Mouse (Mus musculus) ovary, adult 18-20 months (tissue): ENCODE measurements around the gene Kif18a.

Experiments
- DNase-seq: peaks from one replicate; pipeline ENCODE4 v3.0.0; 2022; ENCODE audit warnings: low spot score, mixed read lengths

Gene Kif18a

GRCm38 (mm10) chr2:109280600-109281340, at the start of gene Kif18a, which contains the start of gene Mettl15:
TSS of gene Kif18a (plus strand) at chr2:109280738.
TSS of gene Mettl15 (minus strand) at chr2:109280748.
- DNase-seq, result peak; percentile 93

- DNase-seq, result no peak
These were observed 46.7 kb upstream of the Kif18a start for GRCm38 (mm10) chr2:109233876-109234275.

- no peak for DNase-seq
These were observed 44.8 kb upstream of the Kif18a start for GRCm38 (mm10) chr2:109235741-109236140.

- no peak for DNase-seq
These were observed 38.6 kb upstream of the Kif18a start for GRCm38 (mm10) chr2:109241947-109242346.

GRCm38 (mm10) chr2:109262779-109263178, 17.8 kb upstream of the Kif18a start:
- no peak for DNase-seq

- no peak for DNase-seq
These were observed 7.4 kb upstream of the Kif18a start for GRCm38 (mm10) chr2:109273098-109273497.

GRCm38 (mm10) chr2:109277593-109277992, 2.9 kb upstream of the Kif18a start:
- DNase-seq, result no peak

GRCm38 (mm10) chr2:109278036-109278435, 2.5 kb upstream of the Kif18a start:
- peak; percentile 11 for DNase-seq

GRCm38 (mm10) chr2:109280272-109280599, 302 bp upstream of the Kif18a start:
- no peak for DNase-seq

GRCm38 (mm10) chr2:109281341-109281690, 778 bp downstream of the Kif18a start:
- no peak for DNase-seq

GRCm38 (mm10) chr2:109284121-109284520, 3.6 kb downstream of the Kif18a start:
- DNase-seq, result no peak

- DNase-seq, result no peak
These were observed 8.8 kb downstream of the Kif18a start for GRCm38 (mm10) chr2:109289327-109289726.

- no peak for DNase-seq
These were observed 15.7 kb downstream of the Kif18a start for GRCm38 (mm10) chr2:109296264-109296663.

GRCm38 (mm10) chr2:109298160-109298559, 17.6 kb downstream of the Kif18a start:
- DNase-seq, result no peak

- DNase-seq, result no peak
These were observed 21.7 kb downstream of the Kif18a start for GRCm38 (mm10) chr2:109302234-109302633.

- no peak for DNase-seq
These were observed 23.1 kb downstream of the Kif18a start for GRCm38 (mm10) chr2:109303638-109304037.

- no peak for DNase-seq
These were observed 30.8 kb downstream of the Kif18a start for GRCm38 (mm10) chr2:109311369-109311768.

- no peak for DNase-seq
These were observed 51.3 kb downstream of the Kif18a start for GRCm38 (mm10) chr2:109331807-109332206.

GRCm38 (mm10) chr2:109334237-109334636, 53.7 kb downstream of the Kif18a start:
- no peak for DNase-seq

GRCm38 (mm10) chr2:109335765-109336164, 55.2 kb downstream of the Kif18a start:
- no peak for DNase-seq

- DNase-seq, result no peak
These were observed 64.8 kb downstream of the Kif18a start for GRCm38 (mm10) chr2:109345386-109345785.

GRCm38 (mm10) chr2:109348742-109349141, 68.2 kb downstream of the Kif18a start:
- no peak for DNase-seq

- no peak for DNase-seq
These were observed 78.1 kb downstream of the Kif18a start for GRCm38 (mm10) chr2:109358456-109359141.

GRCm38 (mm10) chr2:109365962-109366361, 85.4 kb downstream of the Kif18a start:
- DNase-seq, result no peak
